ENCODE assay signal across 8 mouse cellular contexts in the genomic region with DNA sequence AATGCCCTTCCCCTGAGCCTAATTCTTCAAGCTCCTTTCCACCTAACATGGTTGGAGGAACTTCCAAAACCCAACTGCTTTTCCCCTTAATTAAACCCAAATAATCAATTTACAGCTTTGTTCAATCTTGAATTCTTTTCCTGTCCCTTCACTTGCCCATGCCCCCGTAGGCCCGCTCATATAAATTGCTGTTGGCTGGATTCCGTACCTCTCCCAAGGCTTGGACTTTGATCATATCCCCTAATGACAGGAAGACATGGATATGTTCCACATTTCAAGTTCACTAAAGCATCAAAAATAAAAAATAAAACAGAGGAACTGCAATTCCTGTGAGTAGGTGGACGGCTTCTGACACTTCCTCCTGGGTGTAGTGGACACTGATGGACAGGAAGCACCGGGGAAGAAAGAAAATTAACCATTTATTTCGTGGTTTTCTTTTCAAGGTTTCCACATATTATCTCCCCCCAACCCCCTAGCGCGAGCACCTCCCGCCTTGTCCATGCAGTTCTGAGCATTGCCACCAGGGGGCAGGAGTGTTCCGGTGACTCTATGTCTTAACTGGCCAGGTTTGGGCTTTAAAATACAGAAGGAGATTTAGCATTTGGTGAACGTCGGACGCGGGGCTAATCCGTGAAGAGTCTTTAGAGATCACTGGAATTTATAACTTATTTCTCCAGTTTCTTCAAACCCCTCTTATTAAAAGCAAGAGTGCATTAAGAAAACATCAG. TPM values are rescaled to one million over a fixed set of nuclear protein-coding genes. Genes with fewer than 3 reads are reported as not detected.
DNase-seq lines count a peak whose midpoint lies in the region; ATAC-seq lines count a peak whose summit lies in the region.

No protein-coding gene starts in this region.

- H3K4me3 ChIP-seq in hindbrain, embryonic 15.5 days, result no peak overlapping the region

- H3K36me3 ChIP-seq in hindbrain, embryonic 15.5 days, result peaks cover 9% of the 10 kb centered on the region; the same call in 1 of the 2 replicates

- 19% methylated on average over 15 of the region's 15 CpGs for WGBS in hindbrain, embryonic 15.5 days

- H3K4me2 ChIP-seq in hindbrain, embryonic 15.5 days, result peak overlapping the region; percentile 34; the same call in 1 of the 2 replicates

- H3K4me1 ChIP-seq in hindbrain, embryonic 15.5 days (replicated peaks), result no peaks in the 10 kb centered on the region

- H3K27me3 ChIP-seq in hindbrain, embryonic 15.5 days, result no peaks in the 10 kb centered on the region

- DNase-seq in R1 (ENCODE audit: low read depth, low spot score), result peak; percentile 80
- DNase-seq in cerebellum, adult 8-10 months, result peak; percentile 86
- DNase-seq in frontal cortex, postnatal 25 days (ENCODE audit: low spot score in 2 of 2), result peak; percentile 78 to 85
- peak; percentile 54 for DNase-seq in left cerebral cortex, adult 11 months (ENCODE audit: low spot score)
- DNase-seq in lung, postnatal 4 days, result peak; percentile 83 to 93
- DNase-seq in skeletal muscle tissue, adult 2 months (ENCODE audit: low read depth, low spot score), result peak; percentile 55

- no peak for ATAC-seq in hindbrain, embryonic 15.5 days (ENCODE audit: low FRiP score, low read depth)
- ATAC-seq in inflammation-experienced regulatory T-cells, adult 6 months, result no peak

- no peak overlapping the region for H3K27ac ChIP-seq in hindbrain, embryonic 15.5 days (replicated peaks)

- no peak overlapping the region for H3K9ac ChIP-seq in hindbrain, embryonic 15.5 days

- no peaks in the 10 kb centered on the region for H3K9me3 ChIP-seq in hindbrain, embryonic 15.5 days

RNA-seq across cellular contexts. Expression of a gene that starts 15.5 kb away (rescaled TPM):
- polyA plus RNA-seq in hindbrain, embryonic 15.5 days (2015; fragmentation: Nextera tagmentation; extraction: Ambion mirVana), result 44.2 and 48.2 TPM in 2 replicates
- 10 to 100 TPM; 32.4 to 45.8 (median 43.7) TPM for polyA plus RNA-seq in inflammation-experienced regulatory T-cells, adult 6 months (2017; shearing (Covaris generic))

RNA-seq across cellular contexts. Expression of a gene that starts 15.6 kb away (rescaled TPM):
- polyA plus RNA-seq in hindbrain, embryonic 15.5 days (2015; fragmentation: Nextera tagmentation; extraction: Ambion mirVana), result 101 TPM in 2 replicates
- 100 to 1,000 TPM; 117 to 133 (median 130) TPM for polyA plus RNA-seq in inflammation-experienced regulatory T-cells, adult 6 months (2017; shearing (Covaris generic))

RNA-seq across cellular contexts. Expression of a gene that starts 36.0 kb away (rescaled TPM):
- polyA plus RNA-seq in hindbrain, embryonic 15.5 days (2015; fragmentation: Nextera tagmentation; extraction: Ambion mirVana), result 30.1 and 31.8 TPM in 2 replicates
- polyA plus RNA-seq in inflammation-experienced regulatory T-cells, adult 6 months (2017; shearing (Covaris generic)), result 10 to 100 TPM; 60.2 to 67.4 (median 63.4) TPM

RNA-seq across cellular contexts. Expression of a gene that starts 50.3 kb away (rescaled TPM):
- polyA plus RNA-seq in hindbrain, embryonic 15.5 days (2015; fragmentation: Nextera tagmentation; extraction: Ambion mirVana), result 8.0 and 8.4 TPM in 2 replicates
- polyA plus RNA-seq in inflammation-experienced regulatory T-cells, adult 6 months (2017; shearing (Covaris generic)), result 10 to 100 TPM; 42.7 to 71.0 (median 53.2) TPM
